Mouse (Mus musculus) small intestine, adult 2 months (tissue): ENCODE measurements around the gene Kctd12b.

ENCODE experiments used
- CTCF ChIP-seq: fragments of 200-500 bp; IDR thresholded peaks from 2 replicates; pipeline ENCODE4 v1.5.1; 2012; ENCODE audit warnings: low read depth, mild to moderate bottlenecking, control low read depth, inconsistent platforms, low read length, moderate library complexity, mixed read lengths; ENCODE audit not compliant: insufficient replicate concordance, insufficient read length; ENCODE audit errors: extremely low read depth
- POLR2A ChIP-seq: fragments of 200-500 bp; IDR thresholded peaks from 2 replicates; pipeline ENCODE4 v1.6.1; 2012; ENCODE audit warnings: low read depth, mild to moderate bottlenecking, control low read depth, inconsistent platforms, low read length, moderate library complexity

DNA sequence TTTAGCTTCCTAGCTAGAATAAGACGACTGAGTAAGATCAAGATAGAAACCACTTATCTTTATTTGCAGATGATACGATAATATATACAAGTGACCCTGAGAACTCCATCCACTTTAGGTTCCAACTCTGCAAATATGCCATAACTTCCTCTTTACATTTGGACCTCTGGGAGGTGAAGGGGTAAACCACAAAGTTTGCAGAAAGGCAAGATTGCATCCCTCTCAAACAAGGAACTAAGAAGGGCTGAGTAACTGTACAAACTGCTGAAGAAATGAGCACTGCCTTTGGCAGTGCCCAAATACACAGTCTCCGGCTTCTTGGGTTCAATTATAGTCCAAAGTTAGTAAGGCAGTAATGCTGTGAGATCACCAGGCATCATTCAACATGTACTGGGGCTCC is 31.3 kb downstream of the Kctd12b start:
- TF ChIP-seq CTCF = no peak
- TF ChIP-seq POLR2A = no peak
